Mouse (Mus musculus) cerebellum, adult 2 months (tissue): ENCODE data around the gene Hoxc8.

Experiments used
- CTCF ChIP-seq: fragments of 200-500 bp; IDR thresholded peaks from 2 replicates; pipeline ENCODE4 v1.5.1; 2011; ENCODE audit warnings: low read depth, mild to moderate bottlenecking, control low read depth, low read length, moderate library complexity, borderline replicate concordance; ENCODE audit not compliant: insufficient read depth
- POLR2A ChIP-seq: fragments of 200-500 bp; IDR thresholded peaks from 2 replicates; pipeline ENCODE4 v1.6.1; 2011; ENCODE audit warnings: low read length, control low read depth, borderline replicate concordance; ENCODE audit not compliant: insufficient read depth

GRCm38 (mm10) chr15:102981379-102982288, 8.8 kb upstream of the Hoxc8 start:
- TF ChIP-seq CTCF, result no peak
- TF ChIP-seq POLR2A, result no peak
